Mouse (Mus musculus) embryonic fibroblast, embryonic 13.5 days (primary cell): Measurements from ENCODE around the gene Rnf145.

Experiments
- CTCF ChIP-seq: IDR thresholded peaks from 2 replicates; pipeline ENCODE4 v1.5.1; 2011; ENCODE audit warnings: mild to moderate bottlenecking, control low read depth, low read length, moderate library complexity, borderline replicate concordance; ENCODE audit not compliant: insufficient read depth
- POLR2A ChIP-seq: IDR thresholded peaks from 2 replicates; pipeline ENCODE4 v1.6.1; 2011; ENCODE audit warnings: low read depth, mild to moderate bottlenecking, control low read depth, low read length, moderate library complexity

DNA sequence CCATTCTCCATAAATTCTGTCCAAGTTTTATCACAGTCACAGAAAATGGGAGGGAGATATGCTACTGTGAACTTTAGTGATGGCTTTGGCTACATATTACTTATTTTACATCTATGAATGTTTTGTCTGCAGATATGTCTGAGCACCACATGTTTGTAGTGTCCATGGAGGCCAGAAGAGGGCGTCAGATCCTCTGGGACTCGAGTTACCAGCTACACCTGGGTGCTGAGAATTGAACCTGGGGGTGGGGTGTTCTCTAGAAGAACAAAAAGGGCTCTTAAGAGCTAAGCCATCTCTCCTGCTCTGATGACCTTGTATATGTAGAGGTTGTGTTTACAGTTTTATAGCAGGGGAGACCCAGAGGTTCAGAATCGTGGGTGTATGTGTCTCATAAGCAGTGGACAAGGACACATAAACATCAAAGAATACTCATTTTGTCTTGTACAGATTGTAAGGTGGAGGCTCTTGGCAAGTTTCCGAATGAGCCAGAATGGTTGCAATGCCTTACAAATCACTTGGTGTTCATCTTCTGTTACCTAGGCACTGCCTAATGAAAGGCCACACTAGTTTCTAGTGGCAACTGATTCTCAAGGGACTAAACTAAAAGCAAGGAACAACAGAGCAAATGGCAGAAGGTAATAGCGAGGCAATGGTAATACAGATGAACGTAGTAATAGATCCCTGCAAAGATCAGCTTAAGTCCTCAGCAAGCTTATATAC lies 1.0 kb upstream of the Rnf145 start:
- TF ChIP-seq CTCF (no peak), POLR2A (no peak)
